Mouse (Mus musculus) liver, embryonic 11.5 days (tissue): ENCODE measurements around the gene Haao. TPM values are rescaled to one million over a fixed set of nuclear protein-coding genes. Genes with fewer than 3 reads are reported as not detected.

Source experiments
- ATAC-seq: fragments of 200-750 bp; cut with Nextera tagmentation; replicated peaks from 2 replicates; pipeline ENCODE4 v1.8.0; 2017; ENCODE audit warnings: moderate number of reproducible peaks, mild to moderate bottlenecking, moderate TSS enrichment, moderate library complexity; ENCODE audit not compliant: low FRiP score
- DNase-seq: peaks from one replicate; pipeline ENCODE4 v3.0.0-alpha.2; 2017; ENCODE audit warnings: low spot score
- H3K27ac ChIP-seq: fragments of 300-500 bp; sonication (generic); 2 replicates; pipeline ENCODE4 v1.5.1; 2014; ENCODE audit warnings: mild to moderate bottlenecking, low read depth, low read length, control low read depth
- H3K27me3 ChIP-seq: fragments of 300-500 bp; sonication (generic); replicated peaks from 2 replicates; pipeline ENCODE4 v1.6.1; 2014; ENCODE audit warnings: low read length, mixed read lengths; ENCODE audit not compliant: control insufficient read depth, insufficient read depth
- H3K36me3 ChIP-seq: fragments of 300-500 bp; sonication (generic); 2 replicates; pipeline ENCODE4 v1.6.1; 2014; ENCODE audit warnings: mild to moderate bottlenecking, low read length, moderate library complexity, mixed read lengths; ENCODE audit not compliant: control insufficient read depth, insufficient read depth
- H3K4me1 ChIP-seq: fragments of 300-500 bp; sonication (generic); replicated peaks from 2 replicates; pipeline ENCODE4 v1.6.1; 2014; ENCODE audit warnings: low read length, mixed read lengths; ENCODE audit not compliant: control insufficient read depth, insufficient read depth
- H3K4me2 ChIP-seq: fragments of 300-500 bp; sonication (generic); 2 replicates; pipeline ENCODE4 v1.6.1; 2014; ENCODE audit warnings: mild to moderate bottlenecking, control low read depth, moderate library complexity
- H3K4me3 ChIP-seq: fragments of 300-500 bp; sonication (generic); 2 replicates; pipeline ENCODE4 v1.5.1; 2014; ENCODE audit warnings: low read depth, low read length, control low read depth
- H3K9ac ChIP-seq: fragments of 300-500 bp; sonication (generic); 2 replicates; pipeline ENCODE4 v1.6.1; 2014; ENCODE audit warnings: low read depth, low read length, control low read depth
- H3K9me3 ChIP-seq: fragments of 300-500 bp; sonication (generic); 2 replicates; pipeline ENCODE4 v1.6.1; 2016; ENCODE audit warnings: low read length, inconsistent platforms, mixed read lengths; ENCODE audit not compliant: control insufficient read depth
- WGBS: fragments of 180-500 bp; shearing (Covaris S2); extraction: QIAGEN DNeasy Blood & Tissue Kit; methylation state at CpG from one replicate; pipeline ENCODE4 v1.1.7; 2014; 5-methylcytosine and 5-hydroxymethylcytosine counted together
- polyA plus RNA-seq: library from polyadenylated mRNA; unstranded; fragments of >200 nt; fragmentation: Nextera tagmentation; extraction: Ambion mirVana; gene quantifications from 2 replicates; pipeline ENCODE4 v1.2.1, GENCODE M21; 2014

Gene Haao
- polyA plus RNA-seq, 1 experiment from 2014 or later = 4.3 TPM

- DNase-seq = no peak
- Histone ChIP-seq H3K27ac (no peak overlapping the region), H3K9ac (no peak overlapping the region), H3K9me3 (no peaks in the 10 kb centered on the region), H3K4me1 (peaks cover 28% of the 10 kb centered on the region), H3K4me3 (no peak overlapping the region), H3K36me3 (peaks cover 8% of the 10 kb centered on the region), H3K27me3 (no peaks in the 10 kb centered on the region), H3K4me2 (no peak overlapping the region)
- ATAC-seq = no peak
- WGBS = 91% methylated on average over 9 of the region's 9 CpGs
Measured at GRCm38 (mm10) chr17:83805078-83805477, 42.7 kb downstream of the Haao start.

GRCm38 (mm10) chr17:83803987-83804386 is 43.8 kb downstream of the Haao start:
- WGBS = 80% methylated on average over 9 of the region's 9 CpGs
- ATAC-seq = no peak
- no peak for DNase-seq
- Histone ChIP-seq H3K4me1 (peaks cover 17% of the 10 kb centered on the region), H3K27me3 (no peaks in the 10 kb centered on the region), H3K4me3 (no peak overlapping the region), H3K9me3 (no peaks in the 10 kb centered on the region), H3K27ac (no peak overlapping the region), H3K9ac (no peak overlapping the region), H3K36me3 (peaks cover 8% of the 10 kb centered on the region), H3K4me2 (no peak overlapping the region)

- H3K9me3 ChIP-seq = no peaks in the 10 kb centered on the region
- no peak overlapping the region for H3K4me3 ChIP-seq
- no peaks in the 10 kb centered on the region for H3K27me3 ChIP-seq
- DNase-seq = no peak
- H3K4me2 ChIP-seq = no peak overlapping the region
- no peak for ATAC-seq
- H3K36me3 ChIP-seq = peaks cover 7% of the 10 kb centered on the region
- no peaks in the 10 kb centered on the region; the same call in 1 of the 2 replicates for H3K4me1 ChIP-seq
- no peak overlapping the region for H3K27ac ChIP-seq
- WGBS = 92% methylated on average over 11 of the region's 11 CpGs
- no peak overlapping the region for H3K9ac ChIP-seq
Measured at GRCm38 (mm10) chr17:83799506-83800050, 48.2 kb downstream of the Haao start.

GRCm38 (mm10) chr17:83795121-83795520 is 52.6 kb downstream of the Haao start:
- Histone ChIP-seq H3K27me3 (no peaks in the 10 kb centered on the region), H3K4me3 (no peak overlapping the region), H3K9me3 (no peaks in the 10 kb centered on the region), H3K4me2 (no peak overlapping the region), H3K9ac (no peak overlapping the region), H3K4me1 (no peaks in the 10 kb centered on the region), H3K36me3 (peaks cover 9% of the 10 kb centered on the region; the same call in 1 of the 2 replicates), H3K27ac (no peak overlapping the region)
- no peak for ATAC-seq
- DNase-seq = no peak
- WGBS = 92% methylated on average over 17 of the region's 17 CpGs

- H3K9ac ChIP-seq = no peak overlapping the region
- no peak overlapping the region for H3K27ac ChIP-seq
- no peak overlapping the region for H3K4me3 ChIP-seq
- H3K9me3 ChIP-seq = no peaks in the 10 kb centered on the region
- no peak for DNase-seq
- H3K4me1 ChIP-seq = 0 out of 2 replicates have a peak, but pooled peaks cover 2% of the 10 kb centered on the region
- no peak for ATAC-seq
- H3K36me3 ChIP-seq = peaks cover 12% of the 10 kb centered on the region; the same call in 1 of the 2 replicates
- H3K4me2 ChIP-seq = no peak overlapping the region
- 90% methylated on average over 23 of the region's 23 CpGs for WGBS
- no peaks in the 10 kb centered on the region for H3K27me3 ChIP-seq
Measured at GRCm38 (mm10) chr17:83792388-83792787, 55.4 kb downstream of the Haao start.

GRCm38 (mm10) chr17:83790158-83790557 is 57.6 kb downstream of the Haao start:
- Histone ChIP-seq H3K27ac (no peak overlapping the region), H3K4me3 (no peak overlapping the region), H3K9ac (no peak overlapping the region), H3K27me3 (no peaks in the 10 kb centered on the region), H3K36me3 (peaks cover 12% of the 10 kb centered on the region; the same call in 1 of the 2 replicates), H3K9me3 (no peaks in the 10 kb centered on the region), H3K4me2 (no peak overlapping the region), H3K4me1 (0 out of 2 replicates have a peak, but pooled peaks cover 2% of the 10 kb centered on the region)
- WGBS = 64% methylated on average over 5 of the region's 5 CpGs
- DNase-seq (no peak), ATAC-seq (no peak)

- ATAC-seq = no peak
- Histone ChIP-seq H3K27me3 (no peaks in the 10 kb centered on the region), H3K9ac (no peak overlapping the region), H3K4me3 (no peak overlapping the region), H3K9me3 (no peaks in the 10 kb centered on the region), H3K4me1 (0 out of 2 replicates have a peak, but pooled peaks cover 2% of the 10 kb centered on the region), H3K4me2 (no peak overlapping the region), H3K36me3 (peaks cover 10% of the 10 kb centered on the region; the same call in 1 of the 2 replicates), H3K27ac (no peak overlapping the region)
- 88% methylated on average over 6 of the region's 6 CpGs for WGBS
- no peak for DNase-seq
Measured at GRCm38 (mm10) chr17:83786418-83786817, 61.3 kb downstream of the Haao start.

- Histone ChIP-seq H3K36me3 (peaks cover 6% of the 10 kb centered on the region; the same call in 1 of the 2 replicates), H3K9ac (no peak overlapping the region), H3K4me1 (peaks cover 8% of the 10 kb centered on the region), H3K27me3 (no peaks in the 10 kb centered on the region), H3K27ac (no peak overlapping the region), H3K4me2 (no peak overlapping the region), H3K4me3 (no peak overlapping the region), H3K9me3 (no peaks in the 10 kb centered on the region)
- DNase-seq (no peak), ATAC-seq (no peak)
- 89% methylated on average over 5 of the region's 5 CpGs for WGBS
Measured at GRCm38 (mm10) chr17:83782740-83783139, 65.0 kb downstream of the Haao start.
